In genomic region chr17:31790280-31791063, GRCm38 (mm10) we compare ENCODE assay signal across 8 mouse cellular contexts.
DNase-seq lines count a peak whose midpoint lies in the region; ATAC-seq lines count a peak whose summit lies in the region.

No protein-coding gene starts in this region.

- 5% methylated on average over 22 of the region's 22 CpGs for WGBS in forebrain, embryonic 13.5 days
- 20% methylated on average over 22 of the region's 22 CpGs for WGBS in lung, embryonic 16.5 days

- no peaks in the 10 kb centered on the region for H3K36me3 ChIP-seq in forebrain, embryonic 13.5 days (ENCODE audit: poor library complexity, severe bottlenecking)
- H3K36me3 ChIP-seq in lung, embryonic 16.5 days (ENCODE audit: control insufficient read depth, insufficient read depth, low read length) = no peaks in the 10 kb centered on the region

- peak; percentile 19 to 46 for DNase-seq in layer of hippocampus, adult 18-20 months (ENCODE audit: low spot score in 2 of 2)
- no peak for DNase-seq in layer of hippocampus, postnatal 25 days (ENCODE audit: extremely low spot score in 1 of 2, low spot score in 1 of 2)
- DNase-seq in heart, postnatal 25 days (ENCODE audit: low spot score) = peak; percentile 63
- peak; percentile 52 to 56 for DNase-seq in kidney, postnatal 36 days
- peak; percentile 76 for DNase-seq in retina, embryonic 14.5 days (ENCODE audit: low spot score)

- peaks cover 35% of the 10 kb centered on the region for H3K4me1 ChIP-seq in forebrain, embryonic 13.5 days
- peaks cover 42% of the 10 kb centered on the region for H3K4me1 ChIP-seq in lung, embryonic 16.5 days (replicated peaks; ENCODE audit: control insufficient read depth, insufficient read depth, low read length)

- intact Hi-C loops in heart, postnatal 25 days (cut with DNase I) = loop anchor here (5.0 kb wide), 1 partner anchor 42 kb away; no protein-coding TSS in a partner anchor

- ATAC-seq in forebrain, embryonic 13.5 days = peak; percentile 74
- peak; percentile 54 for ATAC-seq in lung, embryonic 16.5 days (ENCODE audit: low read depth)
- no peak for ATAC-seq in activated CD4-positive, CD25-positive, alpha-beta regulatory T cell, adult 4 months

- peak overlapping the region; percentile 54 for H3K9ac ChIP-seq in forebrain, embryonic 13.5 days
- peak overlapping the region; percentile 41; the same call in 1 of the 2 replicates for H3K9ac ChIP-seq in lung, embryonic 16.5 days (ENCODE audit: low read length)

- H3K27ac ChIP-seq in forebrain, embryonic 13.5 days = peak overlapping the region; percentile 77
- 0 out of 2 replicates have a peak overlapping the region, but pooled peaks have one; percentile 28 for H3K27ac ChIP-seq in lung, embryonic 16.5 days (ENCODE audit: low read length)

- no peaks in the 10 kb centered on the region for H3K9me3 ChIP-seq in forebrain, embryonic 13.5 days (replicated peaks)
- no peaks in the 10 kb centered on the region for H3K9me3 ChIP-seq in lung, embryonic 16.5 days (ENCODE audit: control insufficient read depth, low read length)

- H3K4me2 ChIP-seq in forebrain, embryonic 13.5 days = peak overlapping the region; percentile 47
- H3K4me2 ChIP-seq in lung, embryonic 16.5 days (ENCODE audit: low read depth, low read length) = no peak overlapping the region

- H3K4me3 ChIP-seq in forebrain, embryonic 13.5 days = peak overlapping the region; percentile 6; the same call in 1 of the 2 replicates
- H3K4me3 ChIP-seq in lung, embryonic 16.5 days (ENCODE audit: low read length) = no peak overlapping the region

- H3K27me3 ChIP-seq in forebrain, embryonic 13.5 days = no peaks in the 10 kb centered on the region
- no peaks in the 10 kb centered on the region for H3K27me3 ChIP-seq in lung, embryonic 16.5 days (ENCODE audit: control insufficient read depth, insufficient read depth, low read depth, low read length)

Comparison
In these comparisons a context has a peak if more than half of its experiments do, and no peak if none do; other contexts are left out.
1. DNase-seq: peak in layer of hippocampus, adult 18-20 months (2 of 2), heart, postnatal 25 days (single experiment), kidney, postnatal 36 days (2 of 2) and retina, embryonic 14.5 days (single experiment); none in layer of hippocampus, postnatal 25 days (0 of 2).